Mouse (Mus musculus) heart, embryonic 16.5 days (tissue): ENCODE results near the gene Spn. TPM values are rescaled to one million over a fixed set of nuclear protein-coding genes. Genes with fewer than 3 reads are reported as not detected.

Source experiments
- ATAC-seq: fragments of 200-750 bp; cut with Nextera tagmentation; replicated peaks from 2 replicates; pipeline ENCODE4 v1.8.0; 2017; ENCODE audit warnings: moderate number of reproducible peaks; ENCODE audit not compliant: insufficient read depth, low FRiP score; ENCODE audit errors: extremely low read depth
- H3K27ac ChIP-seq: fragments of 300-500 bp; sonication (generic); 2 replicates; pipeline ENCODE4 v1.5.1; 2014; ENCODE audit warnings: mild to moderate bottlenecking, low read length, control low read depth, moderate library complexity
- H3K27me3 ChIP-seq: fragments of 300-500 bp; sonication (generic); 2 replicates; pipeline ENCODE4 v1.6.1; 2014; ENCODE audit warnings: low read length, mixed read lengths; ENCODE audit not compliant: control insufficient read depth, insufficient read depth
- H3K36me3 ChIP-seq: fragments of 300-500 bp; sonication (generic); 2 replicates; pipeline ENCODE4 v1.6.1; 2014; ENCODE audit not compliant: control insufficient read depth, insufficient read depth
- H3K4me1 ChIP-seq: fragments of 300-500 bp; sonication (generic); 2 replicates; pipeline ENCODE4 v1.6.1; 2014; ENCODE audit warnings: low read length, mixed read lengths; ENCODE audit not compliant: control insufficient read depth, insufficient read depth
- H3K4me2 ChIP-seq: fragments of 300-500 bp; sonication (generic); 2 replicates; pipeline ENCODE4 v1.6.1; 2014; ENCODE audit warnings: low read depth, mild to moderate bottlenecking, control low read depth, low read length
- H3K4me3 ChIP-seq: fragments of 300-500 bp; sonication (generic); 2 replicates; pipeline ENCODE4 v1.5.1; 2014; ENCODE audit warnings: mild to moderate bottlenecking, control low read depth, low read length
- H3K9ac ChIP-seq: fragments of 300-500 bp; sonication (generic); 2 replicates; pipeline ENCODE4 v1.6.1; 2014; ENCODE audit warnings: low read length, control low read depth
- H3K9me3 ChIP-seq: fragments of 300-500 bp; sonication (generic); replicated peaks from 2 replicates; pipeline ENCODE4 v1.6.1; 2016; ENCODE audit warnings: low read length; ENCODE audit not compliant: control insufficient read depth
- WGBS: fragments of 180-500 bp; shearing (Covaris S2); extraction: QIAGEN DNeasy Blood & Tissue Kit; methylation state at CpG from one replicate; pipeline ENCODE4 v1.1.7; 2014; 5-methylcytosine and 5-hydroxymethylcytosine counted together
- polyA plus RNA-seq: library from polyadenylated mRNA; unstranded; fragments of >200 nt; fragmentation: Nextera tagmentation; extraction: Ambion mirVana; gene quantifications from 2 replicates; pipeline ENCODE4 v1.2.1, GENCODE M21; 2015

Spn gene
- polyA plus RNA-seq, 1 experiment from 2014 or later = 2.6 TPM

DNA sequence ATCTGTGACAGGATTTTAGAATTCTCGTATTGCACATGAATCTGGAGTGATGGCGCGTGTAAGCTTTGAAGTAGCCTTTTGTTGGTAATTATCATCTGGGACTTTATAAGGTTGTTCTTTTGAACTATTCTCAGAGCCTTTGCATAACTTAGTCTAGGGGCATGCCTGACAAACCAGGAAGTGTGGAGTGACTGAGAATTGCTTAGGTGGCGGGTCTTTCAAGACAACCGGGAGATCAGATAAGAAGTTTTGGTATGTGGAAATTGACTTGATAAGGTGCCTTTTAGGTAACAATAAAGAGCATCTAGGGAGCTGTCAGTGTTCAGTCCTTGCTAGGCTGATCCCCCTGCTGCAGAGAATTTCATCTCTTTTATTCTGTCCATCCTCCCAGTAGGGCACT lies 28.9 kb upstream of the Spn start:
- no peak overlapping the region for H3K9ac ChIP-seq
- no peaks in the 10 kb centered on the region for H3K9me3 ChIP-seq
- 67% methylated on average over 5 of the region's 5 CpGs for WGBS
- no peak overlapping the region for H3K27ac ChIP-seq
- no peak overlapping the region for H3K4me3 ChIP-seq
- H3K36me3 ChIP-seq = no peaks in the 10 kb centered on the region
- H3K27me3 ChIP-seq = no peaks in the 10 kb centered on the region
- no peaks in the 10 kb centered on the region for H3K4me1 ChIP-seq
- no peak for ATAC-seq
- no peak overlapping the region for H3K4me2 ChIP-seq

DNA sequence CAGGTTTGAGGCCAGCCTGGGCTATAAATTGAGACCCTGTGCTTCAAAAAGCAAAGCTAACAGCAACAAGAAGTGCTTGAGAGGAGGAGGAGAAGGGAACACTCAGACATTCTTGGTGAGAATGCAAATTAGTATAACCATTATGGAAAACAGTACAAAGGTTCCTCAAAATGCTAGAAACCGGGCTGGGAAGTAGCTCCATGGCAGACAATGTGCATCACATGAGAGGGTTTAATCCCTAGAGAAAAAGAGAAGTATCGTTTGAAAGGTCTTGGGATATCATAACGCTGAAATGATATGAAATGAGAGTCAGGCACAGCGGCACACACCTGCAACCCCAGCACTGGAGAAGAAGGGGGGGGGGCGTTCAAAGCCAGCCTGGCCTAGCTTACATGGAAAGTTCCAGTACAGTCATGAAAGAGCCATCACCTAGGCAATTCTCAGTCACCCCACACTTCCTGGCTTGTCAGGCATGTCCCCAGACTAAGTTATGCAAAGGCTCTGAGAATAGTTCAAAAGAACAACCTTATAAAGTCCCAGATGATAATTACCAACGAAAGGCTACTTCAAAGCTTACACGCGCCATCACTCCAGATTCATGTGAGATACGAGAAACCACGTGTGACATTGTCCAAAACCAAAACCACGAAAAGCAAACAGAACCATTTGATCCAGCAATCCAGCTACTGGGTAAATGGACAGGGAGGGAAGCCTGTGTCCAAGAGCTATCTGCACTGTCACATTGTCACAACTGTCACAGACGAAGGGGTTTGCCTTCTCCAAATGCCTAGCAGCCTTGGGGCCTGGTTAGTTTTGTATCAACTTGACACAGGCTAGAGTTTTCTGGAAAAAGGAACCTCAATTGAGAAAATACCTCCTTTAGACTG lies 28.2 kb upstream of the Spn start:
- H3K36me3 ChIP-seq = no peaks in the 10 kb centered on the region
- no peak overlapping the region for H3K9ac ChIP-seq
- WGBS = 81% methylated on average over 12 of the region's 12 CpGs
- H3K27me3 ChIP-seq = no peaks in the 10 kb centered on the region
- no peaks in the 10 kb centered on the region for H3K9me3 ChIP-seq
- no peak overlapping the region for H3K27ac ChIP-seq
- H3K4me2 ChIP-seq = no peak overlapping the region
- H3K4me1 ChIP-seq = no peaks in the 10 kb centered on the region
- H3K4me3 ChIP-seq = no peak overlapping the region
- ATAC-seq = no peak

DNA sequence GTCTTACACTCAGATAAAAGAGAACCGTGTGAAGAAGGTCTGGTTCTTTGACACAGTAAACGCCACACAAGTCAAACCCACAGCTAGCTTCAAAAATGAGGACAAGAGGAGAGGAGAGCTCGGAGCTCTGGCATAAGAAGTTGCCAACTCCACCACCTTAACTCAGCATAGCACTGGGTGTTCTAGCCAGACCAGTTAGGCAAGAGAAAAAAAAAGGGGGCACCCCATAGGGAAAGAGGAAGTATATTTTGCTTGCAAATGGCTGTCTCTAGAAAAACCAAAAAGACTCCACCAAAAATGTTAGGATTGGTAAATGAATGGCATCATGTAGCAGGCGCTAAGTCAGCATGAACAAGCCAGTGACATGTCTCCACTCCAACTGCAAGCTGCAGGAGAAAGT lies 26.4 kb upstream of the Spn start:
- no peak for ATAC-seq
- Histone ChIP-seq H3K27me3 (no peaks in the 10 kb centered on the region), H3K4me3 (no peak overlapping the region), H3K4me2 (no peak overlapping the region), H3K9ac (no peak overlapping the region), H3K27ac (no peak overlapping the region), H3K4me1 (no peaks in the 10 kb centered on the region), H3K9me3 (no peaks in the 10 kb centered on the region), H3K36me3 (no peaks in the 10 kb centered on the region)
- 77% methylated on average over 4 of the region's 4 CpGs for WGBS

- Histone ChIP-seq H3K4me3 (no peak overlapping the region), H3K27ac (no peak overlapping the region), H3K27me3 (no peaks in the 10 kb centered on the region), H3K4me2 (no peak overlapping the region), H3K9me3 (no peaks in the 10 kb centered on the region), H3K9ac (no peak overlapping the region), H3K4me1 (no peaks in the 10 kb centered on the region), H3K36me3 (no peaks in the 10 kb centered on the region)
- 70% methylated on average over 5 of the region's 5 CpGs for WGBS
- no peak for ATAC-seq
These were observed 24.9 kb upstream of the Spn start for GRCm38 (mm10) chr7:127162546-127162945.

GRCm38 (mm10) chr7:127157548-127157947 lies 19.9 kb upstream of the Spn start:
- no peak overlapping the region for H3K9ac ChIP-seq
- no peaks in the 10 kb centered on the region for H3K36me3 ChIP-seq
- peaks cover 3% of the 10 kb centered on the region; the same call in 1 of the 2 replicates for H3K4me1 ChIP-seq
- WGBS = 75% methylated on average over 4 of the region's 4 CpGs
- no peaks in the 10 kb centered on the region for H3K9me3 ChIP-seq
- no peak overlapping the region for H3K27ac ChIP-seq
- no peak overlapping the region for H3K4me2 ChIP-seq
- no peaks in the 10 kb centered on the region for H3K27me3 ChIP-seq
- H3K4me3 ChIP-seq = no peak overlapping the region
- no peak for ATAC-seq

- Histone ChIP-seq H3K36me3 (no peaks in the 10 kb centered on the region), H3K27ac (0 out of 2 replicates have a peak overlapping the region, but pooled peaks have one; percentile 28), H3K4me3 (no peak overlapping the region), H3K9me3 (no peaks in the 10 kb centered on the region), H3K27me3 (no peaks in the 10 kb centered on the region), H3K4me1 (peaks cover 5% of the 10 kb centered on the region; the same call in 1 of the 2 replicates), H3K4me2 (no peak overlapping the region), H3K9ac (no peak overlapping the region)
- ATAC-seq = no peak
- WGBS = 33% methylated on average over 3 of the region's 3 CpGs
These were observed 15.9 kb upstream of the Spn start for GRCm38 (mm10) chr7:127153477-127153876.

DNA sequence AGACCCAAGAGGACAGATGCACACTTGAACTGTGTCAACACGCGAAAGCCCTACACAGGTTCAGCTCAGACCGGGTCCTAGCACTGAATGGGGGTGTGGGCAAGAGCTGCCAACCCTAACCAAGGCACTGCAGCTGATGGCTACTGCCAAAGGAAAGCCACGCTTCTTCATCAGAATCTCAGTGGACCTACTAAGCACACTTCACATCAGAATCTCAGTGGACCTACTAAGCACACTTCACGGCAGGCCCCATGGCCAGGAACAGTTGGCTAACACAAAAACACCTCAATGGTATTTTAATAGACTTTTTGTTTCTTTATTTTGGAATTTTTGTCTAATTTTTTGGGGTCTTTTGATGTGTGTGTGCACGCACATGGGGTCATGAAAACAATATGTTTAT lies 14.8 kb upstream of the Spn start:
- H3K36me3 ChIP-seq = no peaks in the 10 kb centered on the region
- H3K27ac ChIP-seq = no peak overlapping the region
- WGBS = 91% methylated on average over 6 of the region's 6 CpGs
- H3K4me2 ChIP-seq = no peak overlapping the region
- H3K4me3 ChIP-seq = no peak overlapping the region
- no peak for ATAC-seq
- no peaks in the 10 kb centered on the region for H3K27me3 ChIP-seq
- no peaks in the 10 kb centered on the region for H3K9me3 ChIP-seq
- peaks cover 8% of the 10 kb centered on the region; the same call in 1 of the 2 replicates for H3K4me1 ChIP-seq
- no peak overlapping the region for H3K9ac ChIP-seq

GRCm38 (mm10) chr7:127147901-127148300 lies 10.3 kb upstream of the Spn start:
- ATAC-seq = no peak
- H3K36me3 ChIP-seq = no peaks in the 10 kb centered on the region
- H3K9ac ChIP-seq = no peak overlapping the region
- H3K4me2 ChIP-seq = no peak overlapping the region
- WGBS = 38% methylated on average over 3 of the region's 3 CpGs
- no peak overlapping the region for H3K4me3 ChIP-seq
- no peaks in the 10 kb centered on the region for H3K27me3 ChIP-seq
- no peaks in the 10 kb centered on the region for H3K9me3 ChIP-seq
- peaks cover 6% of the 10 kb centered on the region; the same call in 1 of the 2 replicates for H3K4me1 ChIP-seq
- H3K27ac ChIP-seq = no peak overlapping the region

DNA sequence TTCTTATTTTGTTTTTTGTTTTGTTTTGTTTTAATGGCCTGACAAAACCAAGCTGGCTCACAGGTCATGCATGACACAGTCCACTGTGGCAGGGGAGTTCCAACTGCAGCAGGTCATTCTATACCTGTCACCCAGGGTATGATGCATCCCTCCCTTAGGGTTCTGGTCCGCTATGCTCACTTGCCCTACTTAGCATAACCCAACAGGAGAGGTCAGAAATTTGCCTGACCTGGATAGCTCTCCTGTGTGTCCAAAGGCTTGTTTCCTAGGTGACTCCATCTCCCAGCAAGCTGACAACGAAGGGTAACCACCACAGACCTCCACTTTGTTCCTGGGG lies 8.6 kb upstream of the Spn start:
- no peaks in the 10 kb centered on the region for H3K27me3 ChIP-seq
- ATAC-seq = no peak
- WGBS = 70% methylated on average over 2 of the region's 2 CpGs
- no peak overlapping the region for H3K9ac ChIP-seq
- no peak overlapping the region for H3K27ac ChIP-seq
- H3K4me1 ChIP-seq = peaks cover 3% of the 10 kb centered on the region; the same call in 1 of the 2 replicates
- no peak overlapping the region for H3K4me3 ChIP-seq
- no peaks in the 10 kb centered on the region for H3K9me3 ChIP-seq
- H3K36me3 ChIP-seq = no peaks in the 10 kb centered on the region
- no peak overlapping the region for H3K4me2 ChIP-seq
